Mouse (Mus musculus): Measurements from ENCODE around the gene Mast4.
A peak's percentile ranks its signal among the peaks of the same experiment; 100 is the strongest.

Gene Mast4

DNA sequence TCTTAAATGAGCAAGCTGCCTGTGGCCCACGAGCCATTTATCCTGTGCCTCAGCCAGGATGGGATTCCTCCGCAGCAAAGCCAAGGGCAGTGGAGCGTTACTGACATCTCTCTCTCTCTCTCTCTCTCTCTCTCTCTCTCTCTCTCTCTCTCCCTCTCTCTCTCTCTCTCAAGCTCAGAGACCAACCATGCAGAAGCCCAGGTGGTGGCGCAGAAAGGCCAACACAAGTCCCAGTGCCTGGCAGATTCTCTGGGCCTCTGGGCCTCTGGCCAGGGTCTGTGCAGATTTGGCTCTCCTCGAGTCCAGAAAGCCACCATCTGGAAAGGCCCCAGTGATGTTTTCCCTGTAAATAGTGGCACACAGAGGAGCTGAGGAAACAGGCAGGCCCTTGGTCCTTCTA lies 220.0 kb downstream of the Mast4 start:
- no peak for DNase-seq

DNA sequence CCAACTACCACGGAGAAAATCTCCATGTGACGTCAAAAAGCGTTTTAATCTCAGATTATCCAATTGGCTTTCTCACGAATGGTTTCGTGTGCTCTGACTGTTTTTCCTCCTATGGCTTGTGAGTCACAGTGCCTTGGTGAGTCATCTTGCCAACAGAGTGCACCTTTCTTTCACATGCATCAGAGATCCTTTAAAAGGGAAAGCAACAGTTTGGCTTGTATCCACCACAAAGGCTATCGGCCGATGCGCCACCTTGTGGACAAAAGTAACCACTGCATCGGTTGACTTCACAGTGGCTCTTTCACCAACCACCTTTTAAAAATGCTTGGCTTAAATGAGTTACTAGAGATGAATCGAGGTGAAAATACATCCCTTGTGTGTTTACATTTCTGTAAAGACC lies 224.4 kb downstream of the Mast4 start:
- peak; percentile 39 to 48 for DNase-seq

DNA sequence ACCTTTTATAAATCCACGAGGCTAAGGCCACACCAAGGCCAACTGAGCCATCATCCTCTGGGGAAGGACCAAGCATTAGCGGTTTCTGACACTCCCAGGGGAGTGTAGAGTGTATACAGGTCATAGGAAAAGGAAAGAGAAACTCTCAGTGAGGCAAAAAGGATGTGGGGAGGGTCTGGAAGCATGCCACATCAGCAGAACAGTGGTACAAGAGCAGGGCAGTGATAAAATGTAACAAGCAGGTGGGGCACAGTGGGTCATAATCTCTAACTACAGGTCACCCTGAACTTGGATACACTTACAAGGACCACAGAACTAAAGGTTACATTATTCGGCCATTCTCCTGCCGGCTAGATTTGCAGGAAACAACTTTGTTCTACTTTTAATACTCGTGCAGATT lies 226.9 kb downstream of the Mast4 start:
- DNase-seq: no peak

DNA sequence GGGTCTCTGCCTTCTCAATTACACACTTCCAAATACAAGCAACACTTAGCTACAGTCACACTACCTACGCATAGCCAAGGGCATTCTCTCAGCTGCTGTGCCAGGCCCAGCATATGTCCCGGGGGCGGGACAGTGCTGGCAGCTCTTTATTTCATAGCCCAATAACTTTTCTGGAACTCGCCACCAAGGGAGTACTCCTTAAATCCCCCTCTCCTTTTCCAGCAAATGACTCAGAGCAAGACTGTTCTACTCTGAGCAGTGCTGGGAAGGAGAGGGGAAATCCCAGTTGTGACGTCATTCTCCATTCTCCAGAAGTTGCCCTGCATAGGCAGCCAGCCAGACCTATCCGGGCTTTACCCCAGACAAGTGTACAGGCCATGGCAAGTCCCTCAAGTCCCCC lies 231.7 kb downstream of the Mast4 start:
- no peak for DNase-seq

DNA sequence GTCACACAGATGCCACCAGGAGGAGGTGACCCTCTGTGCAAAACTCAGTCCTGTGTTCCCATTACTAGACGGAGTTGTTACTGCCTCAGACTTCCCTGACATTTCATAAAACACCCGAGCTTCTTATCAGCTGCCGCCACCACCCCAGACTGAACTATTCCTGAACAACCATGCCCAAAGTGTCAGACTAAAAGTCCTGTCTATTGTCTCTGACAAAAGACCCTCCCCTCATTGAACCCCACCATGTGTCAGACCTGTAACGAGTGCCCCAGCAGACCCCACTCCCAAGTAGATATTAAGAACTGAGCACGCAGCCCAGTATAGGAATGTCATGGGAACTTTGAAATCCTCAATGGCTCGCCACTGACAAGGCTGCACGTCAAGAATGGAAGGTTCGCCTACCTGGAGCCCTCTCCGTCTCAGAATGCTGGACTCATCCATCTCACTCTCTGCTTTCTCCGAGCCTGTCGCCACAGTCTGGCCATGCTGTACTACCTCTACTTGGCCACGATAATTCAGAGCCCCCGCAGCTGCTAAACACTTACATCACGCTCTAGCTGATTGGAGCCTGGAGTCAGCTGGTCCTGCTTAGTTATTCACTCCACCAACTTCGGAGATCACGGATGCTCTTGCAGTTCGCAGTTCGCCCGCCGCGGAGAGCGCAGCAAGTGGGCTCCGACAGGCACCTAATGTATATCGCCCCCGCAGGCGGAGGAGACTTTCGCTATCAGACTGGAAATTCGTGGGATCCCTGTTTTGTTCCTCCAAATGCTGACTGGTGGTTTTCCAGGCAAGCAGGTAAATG lies 237.7 kb downstream of the Mast4 start:
- peak; percentile 6 to 9 for DNase-seq

DNA sequence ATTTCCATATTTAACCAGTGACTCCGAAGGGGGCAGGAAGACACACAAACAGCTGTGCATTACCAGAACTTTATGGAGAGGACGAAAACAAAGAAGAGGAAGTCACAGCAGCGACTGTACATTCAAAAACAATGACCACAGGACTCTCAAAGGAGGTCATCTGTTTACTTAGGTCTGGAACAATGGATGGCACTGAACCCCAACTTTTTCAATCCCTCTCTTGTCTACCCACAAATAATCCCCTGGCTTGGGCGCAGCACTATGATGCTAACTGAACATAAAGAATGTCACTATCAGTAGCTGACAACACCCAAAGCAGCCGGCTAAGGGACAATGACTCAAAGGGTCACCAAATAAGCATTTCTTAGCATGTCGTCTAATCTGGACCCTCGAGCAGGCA lies 238.8 kb downstream of the Mast4 start:
- no peak for DNase-seq

DNA sequence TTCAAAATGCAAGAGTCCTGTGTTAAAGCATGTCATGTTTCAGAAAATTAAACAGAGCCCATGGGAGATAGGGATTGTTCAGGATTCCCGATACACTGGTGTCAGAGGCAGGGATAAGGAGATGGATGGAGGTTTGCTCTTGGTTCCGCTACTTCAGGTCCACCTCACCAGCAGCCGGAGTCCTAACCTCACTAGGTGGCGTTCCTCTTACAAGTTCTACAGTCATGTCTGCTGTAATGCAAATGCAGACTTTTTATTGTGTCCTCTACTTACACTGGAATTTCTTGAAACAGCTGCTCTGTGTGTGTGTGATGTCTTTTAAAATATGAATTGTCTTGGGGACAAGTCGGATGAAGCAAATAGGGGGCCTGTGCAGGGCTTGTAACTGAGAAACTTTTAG lies 239.7 kb downstream of the Mast4 start:
- no peak for DNase-seq

DNA sequence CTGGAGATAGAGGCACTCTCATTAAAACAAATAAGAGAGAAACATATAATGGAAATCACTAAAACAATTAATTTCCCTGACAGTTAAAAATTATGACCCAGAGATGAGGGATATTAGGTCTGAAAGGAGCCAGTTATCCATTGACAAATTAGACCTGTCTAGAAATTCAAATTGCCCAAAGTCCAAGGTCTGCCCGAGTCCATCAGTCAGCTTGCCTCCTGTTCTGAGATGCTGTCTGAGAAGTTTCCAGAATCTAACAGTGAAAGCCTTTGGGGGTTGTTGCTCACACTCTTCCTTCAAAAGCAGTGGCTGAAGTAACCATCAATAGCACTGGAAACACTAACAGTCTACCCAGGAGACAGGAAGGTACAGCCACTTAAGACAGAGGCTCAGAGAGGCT lies 240.6 kb downstream of the Mast4 start:
- DNase-seq: no peak

DNA sequence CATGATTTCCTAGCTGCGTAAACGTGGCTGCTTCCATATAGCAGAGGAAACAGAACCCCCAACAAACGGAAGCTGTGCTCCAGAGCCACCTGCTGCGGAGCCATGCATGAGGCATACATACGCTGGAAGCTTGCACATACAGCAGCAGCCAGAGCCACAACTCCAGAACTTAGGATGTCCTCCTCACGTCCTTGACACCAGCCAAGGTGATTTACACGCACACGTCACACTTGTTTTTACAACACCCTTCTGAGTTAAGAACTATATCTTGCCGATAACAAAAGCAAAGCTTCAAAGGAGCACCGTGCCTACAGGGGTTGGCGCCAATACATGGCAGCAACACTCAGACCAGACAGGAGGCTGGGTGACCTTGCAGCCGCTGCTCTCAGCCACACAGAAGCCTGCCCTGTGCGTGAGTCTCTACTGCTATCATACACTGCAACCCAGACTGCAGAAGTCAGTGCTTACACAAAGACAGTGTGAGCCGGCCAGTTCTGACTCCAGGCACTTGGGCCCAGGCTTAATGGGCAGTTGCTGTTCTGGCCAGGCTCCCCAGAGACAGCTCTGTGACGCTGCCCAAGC lies 248.7 kb downstream of the Mast4 start:
- DNase-seq: no peak

DNA sequence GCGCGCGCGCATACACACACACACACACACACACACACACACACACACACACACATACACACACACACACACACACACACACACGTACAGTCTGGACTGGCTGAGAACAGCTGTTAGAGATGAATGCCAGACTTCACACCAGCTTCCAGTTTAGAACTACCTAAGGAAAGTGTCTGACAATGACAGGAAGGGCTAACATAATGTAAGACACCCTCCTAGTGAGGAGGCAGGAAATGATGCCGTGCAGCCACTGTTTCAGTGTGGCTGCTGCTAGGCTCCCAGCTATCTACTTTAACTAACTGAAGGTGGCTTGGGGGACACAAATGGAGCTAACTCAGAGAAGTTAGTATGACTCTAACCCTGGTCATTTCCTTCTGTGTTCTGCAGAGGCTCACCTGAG lies 251.4 kb downstream of the Mast4 start:
- DNase-seq: no peak

DNA sequence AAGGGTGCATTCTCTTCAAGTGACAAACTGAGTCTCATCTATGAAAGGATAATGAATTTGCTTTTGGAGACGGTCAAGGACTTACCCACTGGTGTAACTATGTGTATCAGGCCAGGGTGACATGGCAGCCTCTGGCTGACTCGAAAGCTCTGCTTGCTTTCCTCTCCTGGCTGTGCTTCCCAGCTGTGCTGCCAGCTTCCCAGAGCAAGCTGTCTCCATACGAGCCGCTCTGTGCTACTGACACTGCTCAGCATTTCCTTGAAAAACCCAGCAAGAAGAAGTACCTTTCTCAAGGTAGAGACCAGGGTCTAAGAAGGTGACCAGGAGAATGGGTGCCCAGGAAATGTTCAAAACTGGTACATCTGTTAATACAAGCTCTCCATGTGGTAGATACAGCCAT lies 254.5 kb downstream of the Mast4 start:
- DNase-seq: no peak

DNA sequence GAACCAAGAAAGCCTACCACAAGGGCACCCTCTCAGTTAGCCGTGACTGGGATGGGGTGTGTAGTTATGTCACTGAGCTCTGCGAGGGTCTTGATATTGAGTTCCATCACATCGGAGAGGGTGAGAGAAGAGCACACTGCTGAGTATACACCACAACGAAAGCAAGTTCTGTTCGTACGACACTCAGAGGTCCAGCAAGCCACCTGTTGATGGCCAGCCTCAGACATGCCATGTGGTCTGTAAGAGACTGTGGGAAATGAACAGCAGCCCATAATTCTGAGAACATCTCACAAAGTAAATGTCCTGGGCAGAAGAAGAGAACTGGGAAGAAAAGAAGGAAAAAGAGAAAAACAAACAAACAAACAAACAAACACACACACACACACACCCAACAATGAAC lies 255.5 kb downstream of the Mast4 start:
- no peak for DNase-seq

DNA sequence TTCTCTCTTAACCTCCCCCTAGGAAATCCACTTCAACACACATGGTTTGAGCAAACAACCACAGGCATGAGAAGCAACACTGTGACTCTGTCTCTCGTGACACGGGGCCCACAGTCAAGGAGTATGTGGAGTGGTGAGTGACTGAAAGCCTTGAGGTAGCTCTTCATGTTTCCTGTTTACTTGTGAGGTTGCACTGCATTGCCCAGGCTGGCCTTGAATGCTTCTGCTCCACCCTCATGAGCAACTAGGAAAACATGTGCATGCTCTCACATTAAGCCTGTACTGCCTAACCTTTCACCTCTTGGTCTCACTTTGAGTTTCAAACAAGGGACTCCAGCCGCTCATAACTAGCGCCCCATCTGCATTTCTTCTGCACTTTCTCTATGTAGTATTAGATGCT lies 260.8 kb downstream of the Mast4 start:
- no peak for DNase-seq

DNA sequence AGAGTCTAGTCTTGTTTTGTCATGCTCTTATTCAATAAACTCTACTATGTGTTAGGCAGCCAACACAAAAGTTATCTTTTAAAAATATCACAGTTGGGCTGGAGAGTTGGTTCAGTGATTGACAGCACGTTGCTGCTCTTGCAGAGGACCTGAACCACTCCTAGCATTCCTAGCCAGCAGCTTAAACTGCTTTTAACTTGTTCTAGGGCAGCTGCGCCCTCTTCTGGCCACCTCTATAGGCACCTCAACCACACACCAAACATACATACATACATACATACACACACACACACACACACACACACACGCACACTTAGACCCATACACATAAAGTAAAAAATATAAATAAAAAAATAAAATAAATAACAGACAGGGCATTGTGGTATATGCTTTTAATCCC lies 262.5 kb downstream of the Mast4 start:
- no peak for DNase-seq

DNA sequence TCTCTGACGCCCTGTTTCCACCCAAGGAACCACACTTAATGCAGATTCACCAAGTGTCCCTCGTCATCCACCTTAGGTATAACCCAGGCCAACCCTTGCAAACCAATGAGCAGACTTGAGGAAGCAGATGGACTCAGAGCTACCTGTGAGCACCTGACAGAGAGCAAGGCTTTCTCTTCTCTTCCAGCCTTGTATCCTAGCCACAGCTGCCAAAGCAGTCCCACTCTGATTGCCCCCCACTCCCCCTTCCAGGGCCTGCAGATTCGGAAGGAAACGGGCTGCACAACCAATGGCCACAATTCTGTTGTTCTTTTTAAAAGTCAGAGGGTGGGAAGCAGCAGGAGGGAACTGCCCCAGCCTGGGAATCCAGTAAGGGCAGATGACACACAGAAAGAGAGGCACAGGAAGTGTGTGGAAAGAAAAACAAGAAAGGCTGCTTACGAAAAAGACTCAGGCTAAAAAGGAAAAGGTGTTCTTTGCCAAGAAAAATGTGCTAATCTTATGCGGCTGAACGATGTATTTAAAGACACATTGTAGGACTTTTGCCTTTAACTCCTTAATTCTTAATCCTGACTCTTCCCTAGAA lies 266.6 kb downstream of the Mast4 start:
- no peak for DNase-seq

DNA sequence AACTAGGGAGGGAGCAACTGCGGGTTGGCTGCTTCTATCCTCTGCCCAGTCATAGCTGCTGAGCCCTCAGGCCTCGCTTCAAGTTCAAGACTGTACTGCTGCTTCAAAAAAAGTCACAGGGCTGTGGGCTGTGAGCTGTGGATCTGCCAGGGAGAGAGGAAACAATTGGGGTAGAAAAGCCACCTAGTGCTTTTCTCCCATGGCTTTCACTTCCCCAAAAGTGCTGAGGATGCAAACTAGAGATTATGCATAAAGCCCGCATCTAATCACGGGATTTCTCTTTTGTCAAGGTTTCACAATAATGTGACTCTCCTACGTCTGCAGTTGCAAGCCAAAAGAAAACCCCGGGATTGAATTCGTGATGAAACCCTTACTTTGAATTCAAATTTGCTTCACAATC lies 268.9 kb downstream of the Mast4 start:
- DNase-seq: no peak

DNA sequence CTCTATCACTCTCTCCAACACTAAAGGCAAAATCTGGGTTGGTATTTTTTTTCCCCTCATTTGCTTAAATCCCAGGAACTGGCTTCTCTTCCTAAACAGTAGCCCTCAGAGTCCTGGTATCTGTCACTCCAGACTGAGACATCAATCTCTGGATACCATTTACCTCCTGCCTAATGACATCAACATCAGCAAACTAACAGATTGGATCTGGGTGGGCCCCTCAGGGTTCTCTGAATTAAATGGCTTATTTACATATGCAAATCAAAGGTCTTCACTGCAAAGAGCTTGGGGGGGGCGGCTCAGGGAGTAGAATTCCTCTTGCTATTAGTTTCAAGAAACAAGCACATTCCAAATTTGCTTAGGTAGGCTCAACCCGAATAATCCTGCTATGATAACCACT lies 272.6 kb downstream of the Mast4 start:
- DNase-seq: no peak

DNA sequence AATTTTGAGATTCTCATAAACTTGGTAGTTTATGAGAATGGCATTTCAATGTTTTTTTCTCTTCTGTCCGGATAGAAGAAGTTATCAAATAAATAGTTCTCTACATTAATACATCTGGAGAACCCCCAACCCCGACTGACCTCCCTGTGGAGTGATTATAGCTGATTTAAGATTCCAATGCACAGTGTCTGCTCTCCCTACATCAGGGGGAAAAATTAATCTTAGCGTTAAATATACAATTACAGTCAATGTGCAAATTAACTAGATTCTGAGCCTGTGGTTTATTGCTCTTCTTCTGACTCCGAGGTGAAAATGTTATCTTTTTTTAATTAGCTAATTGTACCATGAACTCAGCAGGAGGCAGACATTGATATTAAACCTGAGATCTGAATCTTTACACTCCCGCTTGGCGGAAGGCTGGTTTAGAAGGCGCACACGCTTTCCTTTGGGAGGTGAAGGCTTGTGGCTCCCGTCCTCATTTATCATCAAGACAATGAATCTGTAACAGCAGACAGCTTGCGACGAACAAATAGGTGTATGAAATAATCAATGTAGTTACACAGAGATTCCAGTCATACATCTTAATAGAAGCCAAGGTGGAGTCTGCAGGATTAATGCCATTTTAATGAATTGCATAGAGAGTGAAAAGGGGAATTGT lies 274.2 kb downstream of the Mast4 start:
- DNase-seq: no peak

DNA sequence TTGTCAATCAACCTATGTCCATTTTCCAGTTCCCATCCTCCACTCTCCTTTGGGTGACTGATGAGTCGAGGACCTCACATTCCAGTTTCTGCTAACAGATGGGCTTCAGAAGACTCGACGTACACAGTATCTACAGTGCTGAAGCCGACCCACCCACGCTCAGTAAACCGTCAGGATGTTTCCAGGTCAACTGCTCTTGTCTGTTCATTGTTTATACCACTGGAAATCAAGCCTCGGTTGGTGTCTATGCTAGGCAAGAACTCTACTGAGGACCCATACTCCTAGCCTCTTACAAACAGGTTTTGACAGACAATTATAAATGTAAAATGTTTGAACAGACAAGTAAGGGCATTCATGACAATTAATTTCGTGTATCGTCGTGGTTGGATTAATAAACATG lies 277.8 kb downstream of the Mast4 start:
- DNase-seq: no peak

DNA sequence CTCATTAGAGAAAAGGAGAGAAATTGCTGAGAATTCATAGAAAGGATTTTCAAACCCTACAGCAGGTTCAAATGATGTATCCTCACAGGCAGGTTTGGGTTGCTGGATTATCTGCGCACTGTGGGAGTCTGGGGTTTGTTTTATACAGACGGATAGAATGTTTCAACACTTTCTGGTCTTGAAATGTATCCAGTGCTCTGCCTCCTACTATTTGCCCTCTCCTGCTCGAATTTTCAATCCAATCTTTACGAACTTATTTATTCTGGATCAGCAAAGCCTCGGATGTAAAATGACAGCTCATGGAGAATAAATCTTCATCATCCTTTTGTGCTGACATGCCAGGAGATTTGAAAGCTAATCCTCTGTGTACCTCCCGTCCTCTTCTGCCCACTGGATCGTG lies 281.6 kb downstream of the Mast4 start:
- no peak for DNase-seq

DNA sequence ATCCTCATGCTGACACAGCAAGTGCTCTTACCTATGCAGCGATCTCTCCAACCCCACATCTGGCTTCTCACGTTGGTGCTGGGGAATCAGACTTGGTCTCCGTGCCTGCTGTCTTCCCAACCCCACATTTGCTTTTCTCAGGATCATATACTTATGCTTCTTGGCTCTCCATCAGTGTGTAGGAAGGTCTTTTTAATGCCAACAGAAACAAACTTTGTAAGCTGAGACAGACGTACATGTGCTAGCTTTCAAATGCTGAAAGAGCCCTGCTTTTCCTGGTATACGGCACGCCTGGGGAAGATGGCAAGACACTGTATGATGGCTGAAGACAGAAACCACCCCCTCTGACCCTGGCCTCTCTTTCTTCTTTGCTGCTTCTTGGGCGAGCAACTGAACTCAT lies 285.3 kb downstream of the Mast4 start:
- no peak for DNase-seq

DNA sequence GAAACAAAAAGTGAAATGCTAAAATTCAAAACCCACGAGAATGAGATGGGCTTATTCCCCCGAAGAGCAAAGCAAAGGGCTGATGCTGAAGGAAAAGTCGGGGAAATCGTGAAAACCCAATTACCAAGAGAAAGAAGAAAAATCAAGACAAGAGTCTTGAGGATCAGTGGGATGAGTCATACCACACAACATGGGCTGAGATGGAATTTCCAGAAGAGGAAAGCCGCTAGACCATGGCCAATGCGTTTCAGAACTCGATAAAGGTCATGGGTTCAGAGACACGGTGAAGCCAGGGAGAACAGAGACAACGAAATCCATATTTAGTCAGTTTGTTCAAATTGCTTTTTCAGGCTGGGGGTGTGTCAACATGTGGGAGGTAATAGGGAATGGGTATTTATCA lies 290.6 kb downstream of the Mast4 start:
- no peak for DNase-seq

DNA sequence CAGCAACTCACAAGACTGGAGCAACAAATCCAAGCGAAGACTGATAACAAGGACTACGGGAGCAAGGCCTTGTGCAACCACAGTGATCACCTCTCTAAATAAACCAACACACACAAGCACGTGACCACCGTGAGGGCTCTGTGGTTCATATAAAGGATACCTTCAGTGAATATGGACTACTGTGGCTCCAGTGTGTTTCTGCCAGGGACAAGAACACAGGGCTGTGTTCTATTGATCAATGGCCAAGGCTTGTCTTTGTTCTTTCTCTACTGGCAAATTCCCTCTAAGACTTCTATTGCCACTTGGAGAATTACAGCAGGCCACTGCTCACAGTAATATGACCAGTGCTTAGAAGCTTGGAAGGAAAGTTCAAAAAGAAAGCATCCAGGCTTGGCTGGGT lies 291.3 kb downstream of the Mast4 start:
- DNase-seq: no peak

DNA sequence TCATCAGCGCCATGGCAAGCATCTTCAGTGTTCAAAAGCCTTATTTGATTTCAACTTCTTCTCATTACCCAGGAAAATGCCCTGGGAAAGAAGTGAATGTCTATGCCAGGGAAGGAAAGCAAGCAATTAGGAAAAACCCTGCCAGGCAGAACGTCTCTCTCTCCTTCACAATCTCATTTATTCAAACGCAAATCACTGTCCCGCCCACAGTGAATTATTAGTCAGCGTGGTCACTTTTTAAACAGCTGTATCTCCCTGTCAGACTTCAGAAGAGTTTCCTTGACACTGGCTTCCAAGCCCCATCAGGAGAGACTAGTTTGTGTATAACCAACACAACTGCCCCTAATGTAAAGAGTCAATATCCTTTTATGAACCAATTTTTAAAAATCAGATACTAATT lies 296.8 kb downstream of the Mast4 start:
- no peak for DNase-seq
